Mouse (Mus musculus): ENCODE data around the gene Lpin3. TPM values are rescaled to one million over a fixed set of nuclear protein-coding genes. Genes with fewer than 3 reads are reported as not detected.

Gene Lpin3
- polyA plus RNA-seq, 1 experiment, result 15.2 TPM

DNA sequence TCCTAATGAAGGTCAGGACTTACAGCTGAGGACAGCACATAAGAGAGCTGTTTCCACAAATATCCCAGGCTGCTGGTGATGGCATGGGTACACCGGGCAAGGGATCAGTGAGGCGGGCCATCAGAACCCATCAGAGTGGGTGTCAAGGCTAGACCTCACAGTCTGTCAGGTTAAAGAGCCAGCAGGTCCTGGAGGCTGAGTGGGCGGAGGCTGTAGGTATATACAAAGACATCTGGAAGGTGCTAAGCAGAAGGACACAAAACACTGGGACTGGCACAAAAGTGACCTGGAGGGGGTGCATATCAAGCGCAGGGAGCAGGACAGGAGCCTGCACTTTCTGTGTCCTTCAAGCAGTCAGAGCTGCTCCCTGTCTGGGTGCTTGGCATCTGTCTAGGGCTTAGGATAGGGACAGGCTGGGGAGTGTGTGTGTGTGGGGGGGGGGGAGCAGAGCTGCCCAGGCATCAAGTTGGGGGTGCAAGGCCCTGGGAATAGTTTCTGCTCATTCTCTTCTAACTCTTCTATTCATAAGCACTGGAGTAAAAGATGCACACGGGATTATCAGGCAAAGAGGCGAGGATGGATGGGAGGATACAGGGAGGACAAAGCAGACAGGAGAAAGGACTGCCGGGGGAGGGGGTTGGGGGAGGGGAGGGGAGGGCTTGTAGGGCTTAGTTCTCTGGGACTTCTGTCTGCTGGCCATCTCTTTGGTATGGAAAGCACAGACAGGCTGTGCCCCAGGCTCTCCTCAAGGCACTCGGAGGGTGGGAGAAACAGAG is 37.9 kb downstream of the Lpin3 start:
- no peak for DNase-seq
- 78% methylated on average over 8 of the region's 8 CpGs for WGBS
- Histone ChIP-seq H3K4me1 (ENCODE audit: control insufficient read depth, insufficient read depth, low read length) (no peaks in the 10 kb centered on the region), H3K4me3 (replicated peaks; ENCODE audit: extremely low read depth, low read depth, low read length) (no peak overlapping the region)
- no peak for TF ChIP-seq POLR2A (IDR thresholded peaks at IDR 0.05; ENCODE audit: borderline replicate concordance, extremely low read depth, low read depth, low read length)
- no peak for TF ChIP-seq CTCF (IDR thresholded peaks at IDR 0.05; ENCODE audit: insufficient read depth, low read length)

DNA sequence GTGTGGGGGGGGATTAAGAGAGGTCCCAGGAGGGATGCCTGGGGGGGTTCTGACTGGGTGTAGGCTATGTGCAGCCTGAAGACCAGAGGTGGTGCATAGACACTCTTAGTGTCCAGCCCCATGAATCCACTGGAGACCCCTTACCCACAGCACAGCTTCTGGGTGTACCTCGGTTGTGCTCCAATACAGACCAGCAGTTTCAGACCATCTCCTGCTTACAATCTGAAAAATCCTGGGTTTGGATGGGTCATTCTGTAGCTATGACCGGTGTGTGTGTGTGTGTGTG is 38.4 kb downstream of the Lpin3 start:
- H3K4me1 ChIP-seq (ENCODE audit: control insufficient read depth, insufficient read depth, low read length), result no peaks in the 10 kb centered on the region
- no peak overlapping the region for H3K4me3 ChIP-seq (replicated peaks; ENCODE audit: extremely low read depth, low read depth, low read length)
- WGBS, result 79% methylated on average over 2 of the region's 2 CpGs
- no peak for TF ChIP-seq POLR2A (IDR thresholded peaks at IDR 0.05; ENCODE audit: borderline replicate concordance, extremely low read depth, low read depth, low read length)
- TF ChIP-seq CTCF (IDR thresholded peaks at IDR 0.05; ENCODE audit: insufficient read depth, low read length), result no peak
- no peak for DNase-seq

DNA sequence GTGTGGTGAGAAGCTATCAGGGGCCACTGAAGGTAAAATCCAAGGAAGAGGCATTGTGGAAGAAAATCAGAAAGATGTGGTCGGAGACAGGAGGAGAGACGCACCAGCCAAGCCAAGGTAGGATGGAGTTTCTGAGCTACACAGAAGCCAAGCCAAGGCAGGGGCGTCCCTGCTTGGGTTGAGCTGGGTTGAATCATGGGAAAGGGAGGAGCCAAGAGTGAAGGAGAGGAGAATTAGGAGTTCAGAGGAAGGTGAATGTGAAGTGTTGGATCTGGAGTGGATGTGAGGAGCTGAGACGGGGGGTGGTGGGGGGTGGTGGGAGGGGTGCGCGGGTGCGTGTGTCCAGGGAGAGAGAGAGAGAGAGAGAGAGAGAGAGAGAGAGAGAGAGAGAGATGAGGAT is 40.8 kb downstream of the Lpin3 start:
- H3K4me3 ChIP-seq (replicated peaks; ENCODE audit: extremely low read depth, low read depth, low read length), result no peak overlapping the region
- DNase-seq, result no peak
- H3K4me1 ChIP-seq (ENCODE audit: control insufficient read depth, insufficient read depth, low read length), result no peaks in the 10 kb centered on the region
- WGBS, result 42% methylated on average over 6 of the region's 7 CpGs
- TF ChIP-seq POLR2A (IDR thresholded peaks at IDR 0.05; ENCODE audit: borderline replicate concordance, extremely low read depth, low read depth, low read length), result no peak
- no peak for TF ChIP-seq CTCF (IDR thresholded peaks at IDR 0.05; ENCODE audit: insufficient read depth, low read length)

DNA sequence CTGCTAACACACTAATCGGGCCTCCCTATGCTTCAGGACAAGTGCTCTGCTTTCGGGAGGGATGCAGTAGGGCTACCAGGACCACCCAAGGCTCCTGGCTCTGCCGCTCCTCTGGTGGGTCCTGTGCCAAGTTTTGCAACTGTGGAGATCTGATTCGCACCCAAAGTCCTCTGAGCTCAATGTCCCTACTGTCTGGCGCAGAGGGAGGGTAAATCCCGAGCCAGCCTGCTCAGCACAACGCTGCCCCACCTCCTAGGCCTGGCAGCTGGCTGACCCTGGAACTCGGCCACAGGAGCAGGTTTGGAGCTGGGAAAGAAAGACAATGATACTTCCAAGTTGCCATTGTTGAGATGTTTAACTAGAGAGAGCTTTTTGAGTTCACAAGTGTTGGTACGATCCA is 44.7 kb downstream of the Lpin3 start:
- TF ChIP-seq CTCF (IDR thresholded peaks at IDR 0.05; ENCODE audit: insufficient read depth, low read length), result no peak
- TF ChIP-seq POLR2A (IDR thresholded peaks at IDR 0.05; ENCODE audit: borderline replicate concordance, extremely low read depth, low read depth, low read length), result no peak
- 49% methylated on average over 9 of the region's 9 CpGs for WGBS
- H3K4me1 ChIP-seq (ENCODE audit: control insufficient read depth, insufficient read depth, low read length), result no peaks in the 10 kb centered on the region
- H3K4me3 ChIP-seq (replicated peaks; ENCODE audit: extremely low read depth, low read depth, low read length), result no peak overlapping the region
- no peak for DNase-seq

DNA sequence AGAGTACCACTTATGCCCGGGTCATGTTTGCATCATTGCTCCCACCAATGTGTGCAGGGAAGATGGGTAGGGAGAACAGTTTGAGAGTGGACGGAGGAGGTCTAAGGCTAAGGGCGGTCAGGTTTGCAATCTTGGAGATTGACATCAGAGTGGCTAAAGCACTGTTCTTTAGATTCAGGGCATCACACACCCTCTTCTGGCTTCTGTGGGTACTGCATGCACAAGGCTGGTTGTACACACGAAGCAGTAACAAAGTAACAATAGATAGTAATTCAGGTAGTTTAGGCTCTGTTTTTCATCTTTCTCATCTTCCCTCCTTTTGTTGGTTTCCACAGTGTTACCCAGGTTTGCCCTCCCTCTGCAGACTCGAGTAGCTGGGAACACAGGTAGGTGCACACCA is 50.9 kb downstream of the Lpin3 start:
- no peak for DNase-seq
- Histone ChIP-seq H3K4me3 (replicated peaks; ENCODE audit: extremely low read depth, low read depth, low read length) (no peak overlapping the region), H3K4me1 (ENCODE audit: control insufficient read depth, insufficient read depth, low read length) (no peaks in the 10 kb centered on the region)
- no peak for TF ChIP-seq POLR2A (IDR thresholded peaks at IDR 0.05; ENCODE audit: borderline replicate concordance, extremely low read depth, low read depth, low read length)
- no peak for TF ChIP-seq CTCF (IDR thresholded peaks at IDR 0.05; ENCODE audit: insufficient read depth, low read length)
- 94% methylated on average over 5 of the region's 5 CpGs for WGBS

DNA sequence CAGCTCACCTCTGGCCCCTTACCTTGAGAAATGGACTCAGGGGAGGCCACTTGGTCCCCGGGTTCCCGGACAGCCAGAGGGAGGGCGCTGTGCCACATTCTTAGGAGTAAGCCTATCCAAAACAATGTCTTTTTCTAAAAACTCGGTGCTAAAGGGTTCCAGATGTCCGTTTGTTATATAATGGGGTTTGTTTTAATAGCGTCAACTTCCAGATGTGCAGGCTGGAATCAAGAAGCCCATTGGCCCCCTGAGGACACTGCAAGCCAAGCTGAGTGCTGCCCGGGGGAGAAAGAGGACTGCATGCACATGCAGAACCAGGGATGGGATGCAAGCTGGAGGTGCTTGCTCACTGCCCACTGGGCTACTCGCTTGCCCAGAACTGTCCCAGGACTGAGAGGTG is 51.9 kb downstream of the Lpin3 start:
- no peak for TF ChIP-seq POLR2A (IDR thresholded peaks at IDR 0.05; ENCODE audit: borderline replicate concordance, extremely low read depth, low read depth, low read length)
- TF ChIP-seq CTCF (IDR thresholded peaks at IDR 0.05; ENCODE audit: insufficient read depth, low read length), result no peak
- DNase-seq, result no peak
- no peak overlapping the region for H3K4me3 ChIP-seq (replicated peaks; ENCODE audit: extremely low read depth, low read depth, low read length)
- WGBS, result 52% methylated on average over 8 of the region's 8 CpGs
- H3K4me1 ChIP-seq (ENCODE audit: control insufficient read depth, insufficient read depth, low read length), result no peaks in the 10 kb centered on the region

DNA sequence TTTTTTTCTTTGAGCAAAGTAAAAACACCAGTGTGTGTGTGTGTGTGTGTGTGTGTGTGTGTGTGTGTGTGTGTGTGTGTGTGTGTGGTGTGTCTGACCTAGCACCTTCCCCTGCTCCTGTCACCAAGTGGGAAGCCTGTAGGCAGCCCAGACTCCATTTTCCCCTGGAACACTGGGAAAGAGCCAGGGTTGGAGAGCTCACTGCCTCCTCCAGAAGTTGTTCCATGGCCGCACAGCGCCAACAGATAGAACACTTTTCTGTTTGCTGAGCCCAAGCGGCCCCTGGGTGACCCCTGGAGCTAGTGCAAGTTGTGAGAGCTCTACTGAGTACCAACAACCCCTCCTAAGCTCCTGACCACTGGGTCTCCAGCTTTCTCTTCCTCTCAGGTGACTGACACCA is 52.5 kb downstream of the Lpin3 start:
- WGBS, result 67% methylated on average over 3 of the region's 3 CpGs
- TF ChIP-seq CTCF (IDR thresholded peaks at IDR 0.05; ENCODE audit: insufficient read depth, low read length), result no peak
- no peak for TF ChIP-seq POLR2A (IDR thresholded peaks at IDR 0.05; ENCODE audit: borderline replicate concordance, extremely low read depth, low read depth, low read length)
- no peak for DNase-seq
- Histone ChIP-seq H3K4me1 (ENCODE audit: control insufficient read depth, insufficient read depth, low read length) (no peaks in the 10 kb centered on the region), H3K4me3 (replicated peaks; ENCODE audit: extremely low read depth, low read depth, low read length) (no peak overlapping the region)

DNA sequence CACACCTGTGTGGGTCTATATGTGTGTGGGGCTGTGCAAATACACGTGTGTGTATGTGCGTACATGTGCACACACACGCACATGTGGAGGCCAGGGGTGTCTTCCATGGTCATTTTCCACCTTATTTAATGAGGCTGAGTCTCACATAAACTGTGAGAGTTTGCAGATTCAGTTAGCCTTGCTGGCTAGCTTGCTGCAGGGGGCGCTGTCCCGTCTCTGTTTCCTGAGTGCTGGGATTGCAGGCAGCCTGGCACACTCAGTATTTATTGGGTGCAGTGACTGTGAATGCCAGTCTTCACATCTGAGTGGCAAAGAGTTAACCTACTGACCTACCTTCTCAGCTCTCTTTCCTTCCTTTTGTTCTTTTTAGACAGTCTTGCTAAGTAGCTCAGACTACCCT is 53.4 kb downstream of the Lpin3 start:
- Histone ChIP-seq H3K4me3 (replicated peaks; ENCODE audit: extremely low read depth, low read depth, low read length) (no peak overlapping the region), H3K4me1 (ENCODE audit: control insufficient read depth, insufficient read depth, low read length) (no peaks in the 10 kb centered on the region)
- 74% methylated on average over 5 of the region's 5 CpGs for WGBS
- DNase-seq, result no peak
- TF ChIP-seq POLR2A (IDR thresholded peaks at IDR 0.05; ENCODE audit: borderline replicate concordance, extremely low read depth, low read depth, low read length) (no peak), CTCF (IDR thresholded peaks at IDR 0.05; ENCODE audit: insufficient read depth, low read length) (no peak)

DNA sequence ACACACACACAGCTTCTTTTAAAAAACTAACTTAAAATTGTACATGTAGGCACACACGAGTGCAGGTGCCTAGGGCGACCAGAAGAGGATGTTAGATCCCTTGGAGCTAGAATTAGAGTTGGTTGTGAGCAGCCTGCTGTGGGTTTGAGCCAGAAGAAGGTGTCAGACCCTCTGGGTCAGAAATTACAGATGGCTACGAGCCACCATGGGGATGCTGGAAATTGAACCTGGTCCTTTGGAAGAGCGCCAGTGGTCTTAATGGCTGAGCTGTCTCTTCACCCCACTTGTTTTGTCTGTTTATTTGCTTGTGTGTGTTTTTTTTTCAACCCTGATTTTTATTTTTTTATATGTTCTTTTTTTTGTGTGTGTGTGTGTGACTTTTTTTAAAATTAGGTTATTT is 54.0 kb downstream of the Lpin3 start:
- 76% methylated on average over 4 of the region's 4 CpGs for WGBS
- TF ChIP-seq POLR2A (IDR thresholded peaks at IDR 0.05; ENCODE audit: borderline replicate concordance, extremely low read depth, low read depth, low read length) (no peak), CTCF (IDR thresholded peaks at IDR 0.05; ENCODE audit: insufficient read depth, low read length) (no peak)
- no peak for DNase-seq
- Histone ChIP-seq H3K4me1 (ENCODE audit: control insufficient read depth, insufficient read depth, low read length) (no peaks in the 10 kb centered on the region), H3K4me3 (replicated peaks; ENCODE audit: extremely low read depth, low read depth, low read length) (no peak overlapping the region)

DNA sequence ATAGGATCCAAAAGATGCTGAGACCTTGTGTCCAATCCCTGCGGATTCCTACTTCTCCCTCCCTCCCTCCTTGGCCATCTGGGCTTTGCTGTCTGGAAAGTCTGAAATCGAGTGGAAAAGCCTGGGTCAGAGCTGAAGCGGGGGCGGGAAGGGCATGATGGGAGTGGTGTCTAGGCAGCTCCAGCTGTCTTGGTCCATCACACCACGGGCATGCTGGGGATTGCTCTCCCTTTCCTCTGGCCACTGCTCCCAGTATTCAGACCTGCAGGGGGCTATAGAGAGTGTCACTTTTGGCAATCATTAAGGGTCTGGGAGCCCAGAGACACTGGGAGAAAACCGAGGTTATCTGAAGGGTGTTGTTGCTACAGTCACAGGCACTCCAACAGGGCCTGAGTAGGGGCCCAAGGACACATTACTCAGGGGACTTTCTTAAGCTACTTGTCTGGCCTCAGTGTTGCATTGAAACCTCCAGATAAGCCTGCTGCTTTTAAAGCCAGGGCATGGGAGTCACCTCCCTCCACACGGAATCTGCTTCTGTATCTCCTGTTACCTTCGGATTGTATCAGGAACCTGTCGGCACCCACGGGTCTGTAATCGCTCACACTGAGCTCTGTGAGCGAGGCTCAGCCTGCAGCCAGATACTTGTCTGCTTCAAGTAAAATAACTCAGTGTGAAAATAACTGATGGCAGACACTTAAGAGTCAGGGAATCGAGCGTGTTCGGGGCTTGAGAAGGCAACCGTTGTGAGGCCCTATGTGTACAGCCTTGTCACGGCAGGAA is 60.6 kb downstream of the Lpin3 start:
- TF ChIP-seq CTCF (IDR thresholded peaks at IDR 0.05; ENCODE audit: insufficient read depth, low read length) (no peak), POLR2A (IDR thresholded peaks at IDR 0.05; ENCODE audit: borderline replicate concordance, extremely low read depth, low read depth, low read length) (no peak)
- DNase-seq, result no peak
- H3K4me1 ChIP-seq (ENCODE audit: control insufficient read depth, insufficient read depth, low read length), result no peaks in the 10 kb centered on the region
- 61% methylated on average over 17 of the region's 17 CpGs for WGBS
- H3K4me3 ChIP-seq (replicated peaks; ENCODE audit: extremely low read depth, low read depth, low read length), result no peak overlapping the region
